Mouse (Mus musculus) forebrain, postnatal 0 days (tissue): Measurements from ENCODE around the gene Dnah7c. TPM values are rescaled to one million over a fixed set of nuclear protein-coding genes. Genes with fewer than 3 reads are reported as not detected.
A peak's percentile ranks its signal among the peaks of the same experiment; 100 is the strongest.
"Not testable (repeated sequence)": the region's sequence is repeated elsewhere in the genome, so short reads cannot be mapped to it uniquely, and the experiment has no call there.

Source experiments
- ATAC-seq: fragments of 200-750 bp; cut with Nextera tagmentation; 2 replicates; pipeline ENCODE4 v1.8.0; 2017; ENCODE audit warnings: mild to moderate bottlenecking, moderate library complexity
- DNase-seq: peaks from one replicate; pipeline ENCODE4 v3.0.0-alpha.2; 2015
- H3K27ac ChIP-seq: fragments of 300-500 bp; sonication (generic); 2 replicates; pipeline ENCODE4 v1.5.1; 2014; ENCODE audit warnings: low read depth, mild to moderate bottlenecking, antibody characterized with exemption, low read length, moderate library complexity, mixed read lengths
- H3K27me3 ChIP-seq: fragments of 300-500 bp; sonication (generic); 2 replicates; pipeline ENCODE4 v1.6.1; 2014; ENCODE audit warnings: mild to moderate bottlenecking, low read length, mixed read lengths; ENCODE audit not compliant: insufficient read depth
- H3K36me3 ChIP-seq: fragments of 300-500 bp; sonication (generic); 2 replicates; pipeline ENCODE4 v1.6.1; 2014; ENCODE audit warnings: mild to moderate bottlenecking, moderate library complexity; ENCODE audit not compliant: insufficient read depth
- H3K4me1 ChIP-seq: fragments of 300-500 bp; sonication (generic); 2 replicates; pipeline ENCODE4 v1.6.1; 2014; ENCODE audit warnings: antibody characterized with exemption; ENCODE audit not compliant: insufficient read depth
- H3K4me2 ChIP-seq: fragments of 300-500 bp; sonication (generic); 2 replicates; pipeline ENCODE4 v1.6.1; 2014; ENCODE audit warnings: low read depth, mild to moderate bottlenecking, moderate library complexity
- H3K4me3 ChIP-seq: fragments of 300-500 bp; sonication (generic); 2 replicates; pipeline ENCODE4 v1.5.1; 2014; ENCODE audit warnings: low read depth, low read length, mixed read lengths
- H3K9ac ChIP-seq: fragments of 300-500 bp; sonication (generic); 2 replicates; pipeline ENCODE4 v1.6.1; 2014; ENCODE audit warnings: mild to moderate bottlenecking
- H3K9me3 ChIP-seq: fragments of 300-500 bp; sonication (generic); 2 replicates; pipeline ENCODE4 v1.6.1; 2016; ENCODE audit warnings: low read length
- CTCF ChIP-seq: sonication (generic); IDR thresholded peaks from 2 replicates; pipeline ENCODE4 v1.5.1; 2016; ENCODE audit warnings: antibody characterized with exemption, control low read depth, low read depth
- WGBS: fragments of 180-500 bp; shearing (Covaris S2); extraction: QIAGEN DNeasy Blood & Tissue Kit; methylation state at CpG from one replicate; pipeline ENCODE4 v1.1.7; 2014; 5-methylcytosine and 5-hydroxymethylcytosine counted together
- polyA plus RNA-seq: library from polyadenylated mRNA; unstranded; fragments of >200 nt; fragmentation: Nextera tagmentation; extraction: Ambion mirVana; gene quantifications from 2 replicates; pipeline ENCODE4 v1.2.1, GENCODE M21; 2015
- total RNA-seq: library from RNA; depleted of rRNA; stranded (reverse); fragments of >200 nt; gene quantifications from 2 replicates; pipeline ENCODE4 v1.2.3, GENCODE M21; 2014

The Dnah7c gene
- total and polyA plus RNA-seq, 2 experiments from 2014 or later: 0.16 to 0.71 TPM

GRCm38 (mm10) chr1:46428401-46428800 is 3.0 kb downstream of the Dnah7c start:
- Histone ChIP-seq H3K36me3 (no peaks in the 10 kb centered on the region), H3K27ac (no peak overlapping the region), H3K27me3 (no peaks in the 10 kb centered on the region), H3K4me2 (no peak overlapping the region), H3K9me3 (no peaks in the 10 kb centered on the region), H3K4me1 (0 out of 2 replicates have a peak, but pooled peaks cover 4% of the 10 kb centered on the region), H3K4me3 (no peak overlapping the region), H3K9ac (no peak overlapping the region)
- 93% methylated on average over 2 of the region's 2 CpGs for WGBS
- DNase-seq (no peak), ATAC-seq (no peak)
- peak; percentile 38; the same call in 1 of the 2 replicates for TF ChIP-seq CTCF

DNA sequence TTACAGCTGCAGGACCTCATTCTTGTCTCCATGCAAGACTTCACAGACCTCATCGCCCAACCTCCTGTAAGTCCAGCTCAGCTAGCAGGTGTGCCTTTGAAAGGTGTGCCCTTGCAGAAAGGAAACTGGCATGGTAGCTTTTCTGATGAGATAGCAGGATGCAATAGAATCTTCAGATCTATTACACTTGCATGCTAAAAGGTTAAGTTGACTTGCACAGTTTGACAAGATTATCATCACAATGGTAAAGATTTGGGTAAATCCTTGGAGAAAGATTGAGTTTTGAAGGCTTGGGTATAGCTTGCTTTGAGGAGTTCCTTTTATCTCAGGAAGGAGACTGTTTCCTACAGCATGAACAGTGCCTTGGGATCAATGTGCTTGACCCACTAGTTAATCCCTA is 89.3 kb downstream of the Dnah7c start:
- H3K9me3 ChIP-seq, H3K27me3 ChIP-seq, ATAC-seq, H3K4me2 ChIP-seq, H3K4me1 ChIP-seq, H3K27ac ChIP-seq, DNase-seq, H3K36me3 ChIP-seq, H3K9ac ChIP-seq, H3K4me3 ChIP-seq: not testable (repeated sequence)
- WGBS: 77% methylated on average over 1 of the region's 1 CpGs

DNA sequence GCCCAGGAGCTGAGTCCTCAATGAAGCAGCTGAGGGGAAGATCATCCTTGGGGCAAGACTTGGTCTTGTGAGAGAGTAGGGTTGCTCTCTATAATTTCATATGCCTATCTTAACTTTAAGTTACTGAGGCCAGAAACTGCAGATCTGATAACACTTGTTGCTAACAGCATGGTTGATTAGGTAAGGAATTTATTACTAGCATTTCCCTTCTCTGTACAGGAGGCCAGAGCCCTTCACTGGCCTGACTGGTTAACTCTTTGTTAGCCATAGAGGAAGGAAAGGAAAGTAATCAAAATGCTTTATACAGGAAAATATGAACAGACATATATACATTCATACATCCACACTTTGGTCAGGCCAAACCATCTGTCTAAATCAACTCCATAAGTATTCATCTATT is 95.6 kb downstream of the Dnah7c start:
- H3K4me1 ChIP-seq: no peaks in the 10 kb centered on the region
- H3K36me3 ChIP-seq: no peaks in the 10 kb centered on the region
- H3K4me3 ChIP-seq: no peak overlapping the region
- H3K4me2 ChIP-seq: no peak overlapping the region
- H3K27me3 ChIP-seq: no peaks in the 10 kb centered on the region
- ATAC-seq: no peak
- no peak for DNase-seq
- no peak for TF ChIP-seq CTCF
- no peak overlapping the region for H3K27ac ChIP-seq
- no peaks in the 10 kb centered on the region for H3K9me3 ChIP-seq
- H3K9ac ChIP-seq: no peak overlapping the region

DNA sequence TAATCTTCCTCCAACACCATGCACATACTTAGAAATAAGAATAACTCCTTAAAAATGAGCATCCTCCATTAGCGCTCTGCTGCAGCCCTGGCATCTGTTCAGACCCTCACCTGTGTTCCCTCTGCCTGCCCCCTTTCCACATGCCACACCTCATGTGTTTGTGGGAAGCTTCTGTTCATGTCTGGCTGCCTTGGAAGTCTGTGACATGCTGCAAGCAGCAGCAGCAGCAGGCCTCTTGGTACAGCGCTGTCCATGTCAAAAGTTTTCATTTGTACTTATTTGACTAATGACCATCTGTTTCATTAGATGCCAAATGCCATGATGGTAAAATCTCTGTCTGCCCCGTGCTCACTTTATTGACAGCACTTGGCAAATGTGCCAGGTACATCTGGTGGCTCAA is 101.1 kb downstream of the Dnah7c start:
- DNase-seq, H3K4me3 ChIP-seq, H3K9me3 ChIP-seq, H3K4me2 ChIP-seq, H3K4me1 ChIP-seq, H3K36me3 ChIP-seq, H3K9ac ChIP-seq, ATAC-seq, H3K27ac ChIP-seq, H3K27me3 ChIP-seq: not testable (repeated sequence)
- 50% methylated on average over 3 of the region's 3 CpGs for WGBS

DNA sequence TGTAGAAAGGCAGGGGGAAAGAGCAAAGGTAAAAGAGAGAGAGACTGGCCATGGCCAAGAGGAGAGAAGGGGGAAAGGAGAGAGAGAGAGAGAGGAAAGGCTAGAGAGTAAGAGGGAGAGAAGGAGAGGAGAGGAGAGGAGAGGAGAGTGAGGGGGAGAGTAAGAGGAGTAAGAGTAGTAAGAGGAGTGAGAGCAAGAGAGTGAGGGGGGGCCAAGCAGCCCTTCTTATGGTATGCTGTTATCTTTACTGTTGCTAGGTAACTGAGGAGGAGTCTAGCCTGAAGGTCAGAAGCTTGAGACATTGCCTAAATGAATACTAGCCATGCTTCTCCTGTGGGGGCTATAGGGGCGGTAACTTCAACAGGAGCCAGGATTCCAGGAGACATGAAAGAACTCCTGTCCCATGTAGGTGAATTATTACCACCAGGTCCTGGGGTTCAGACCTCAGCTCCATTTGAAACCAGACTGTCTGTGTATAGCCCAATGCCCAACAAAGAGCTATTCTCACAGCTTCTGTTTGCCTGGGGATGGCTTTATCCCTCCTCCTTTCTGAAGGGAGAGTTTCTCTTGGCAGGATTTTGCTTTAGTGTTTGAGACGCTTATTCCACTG is 119.5 kb downstream of the Dnah7c start:
- DNase-seq (no peak), ATAC-seq (no peak)
- Histone ChIP-seq H3K27me3 (no peaks in the 10 kb centered on the region), H3K4me2 (no peak overlapping the region), H3K9ac (no peak overlapping the region), H3K27ac (no peak overlapping the region), H3K9me3 (no peaks in the 10 kb centered on the region), H3K4me1 (no peaks in the 10 kb centered on the region), H3K4me3 (no peak overlapping the region), H3K36me3 (no peaks in the 10 kb centered on the region)
- TF ChIP-seq CTCF: no peak
- WGBS: 77% methylated on average over 2 of the region's 2 CpGs

- 24% methylated on average over 3 of the region's 3 CpGs for WGBS
- Histone ChIP-seq H3K9me3 (no peaks in the 10 kb centered on the region), H3K9ac (no peak overlapping the region), H3K4me3 (no peak overlapping the region), H3K36me3 (no peaks in the 10 kb centered on the region), H3K27me3 (no peaks in the 10 kb centered on the region), H3K4me1 (no peaks in the 10 kb centered on the region), H3K4me2 (no peak overlapping the region), H3K27ac (no peak overlapping the region)
- DNase-seq: peak; percentile 76
- TF ChIP-seq CTCF: peak; percentile 53
- peak; percentile 60 for ATAC-seq
Observed at GRCm38 (mm10) chr1:46580385-46580784, 155.0 kb downstream of the Dnah7c start.

- H3K4me3 ChIP-seq, H3K4me1 ChIP-seq, H3K4me2 ChIP-seq, H3K27ac ChIP-seq, DNase-seq, ATAC-seq, H3K27me3 ChIP-seq, H3K9me3 ChIP-seq, H3K36me3 ChIP-seq, H3K9ac ChIP-seq: not testable (repeated sequence)
- 86% methylated on average over 1 of the region's 1 CpGs for WGBS
Observed at GRCm38 (mm10) chr1:46593826-46594225, 168.4 kb downstream of the Dnah7c start.

DNA sequence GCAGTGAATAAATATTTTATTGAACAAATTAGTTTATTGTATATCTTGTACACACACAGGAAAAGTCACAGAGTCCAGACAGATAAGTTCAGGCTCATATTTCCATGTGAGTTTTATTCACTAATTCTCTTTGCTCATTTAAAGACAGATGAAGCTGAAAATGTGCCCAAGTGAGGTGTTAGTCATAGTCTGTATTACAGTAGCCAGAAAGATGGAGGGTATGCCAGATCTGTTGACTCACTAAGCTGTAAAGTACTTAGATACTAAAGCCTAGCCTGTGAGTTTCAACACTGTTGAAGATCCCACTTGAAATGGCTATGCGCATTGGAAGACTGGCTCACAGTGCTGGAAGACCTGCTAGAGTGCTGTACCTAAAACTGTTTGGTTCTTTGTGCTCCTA is 171.0 kb downstream of the Dnah7c start:
- H3K4me3 ChIP-seq, ATAC-seq, H3K9me3 ChIP-seq, H3K36me3 ChIP-seq, DNase-seq, H3K27me3 ChIP-seq, H3K4me1 ChIP-seq, H3K4me2 ChIP-seq, H3K9ac ChIP-seq, H3K27ac ChIP-seq: not testable (repeated sequence)
- 100% methylated on average over 1 of the region's 1 CpGs for WGBS
